Mouse (Mus musculus): ENCODE measurements around the gene Vmn1r47.
A peak's percentile ranks its signal among the peaks of the same experiment; 100 is the strongest.
"Not testable (repeated sequence)": the region's sequence is repeated elsewhere in the genome, so short reads cannot be mapped to it uniquely, and the experiment has no call there.

The Vmn1r47 gene

DNA sequence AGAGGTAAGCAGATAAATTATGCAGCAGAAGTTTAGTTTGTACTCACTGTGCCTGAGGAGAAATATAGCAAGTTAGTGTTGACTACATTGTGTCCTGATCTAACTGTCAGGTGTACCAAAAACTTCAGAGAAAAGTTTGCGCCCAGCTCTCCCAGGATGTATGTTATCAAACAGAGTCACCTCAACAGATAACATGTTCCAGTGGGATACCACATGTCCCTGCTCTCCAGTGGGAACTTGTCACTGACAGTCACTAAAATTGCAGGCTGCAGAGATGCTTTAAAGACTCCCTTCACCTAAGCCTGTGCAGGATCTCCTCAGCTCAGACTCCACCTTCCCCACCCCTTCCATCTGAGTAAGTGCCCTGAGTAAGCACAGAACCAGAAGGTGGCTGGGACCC, at the start of gene Vmn1r47:
Gene Vmn1r47 (plus strand): TSS at position 301 of the 400 bp plus-strand sequence.
- not testable (repeated sequence) for DNase-seq

- peak; percentile 32 to 43 for DNase-seq
Measured at GRCm38 (mm10) chr6:89966341-89966740, 49.6 kb upstream of the Vmn1r47 start.

DNA sequence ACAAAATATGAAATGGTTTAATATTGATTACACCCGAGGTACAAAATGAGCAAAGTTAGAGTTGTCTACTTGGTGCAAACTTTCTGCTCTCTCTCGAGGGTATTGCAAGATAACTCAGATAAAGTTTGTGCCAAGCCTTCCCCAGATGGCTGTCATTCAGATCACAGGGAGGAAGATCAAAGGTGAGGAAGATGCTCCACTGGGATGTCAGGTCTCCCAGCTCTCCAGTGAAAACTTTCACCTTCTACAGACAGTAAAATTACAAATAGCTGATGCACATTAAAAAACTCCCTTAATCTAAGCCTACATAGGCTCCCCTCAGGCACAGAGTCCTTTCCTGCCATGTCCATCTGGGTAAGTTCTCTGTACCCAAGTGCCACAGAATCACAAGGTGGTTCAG, 46.9 kb upstream of the Vmn1r47 start, which contains the start of gene Vmn1r46:
Gene Vmn1r46 (plus strand): TSS at position 301 of the 400 bp plus-strand sequence.
- no peak for DNase-seq

- peak; percentile 2 to 21 for DNase-seq
Measured at GRCm38 (mm10) chr6:89985989-89986388, 30.0 kb upstream of the Vmn1r47 start.

DNA sequence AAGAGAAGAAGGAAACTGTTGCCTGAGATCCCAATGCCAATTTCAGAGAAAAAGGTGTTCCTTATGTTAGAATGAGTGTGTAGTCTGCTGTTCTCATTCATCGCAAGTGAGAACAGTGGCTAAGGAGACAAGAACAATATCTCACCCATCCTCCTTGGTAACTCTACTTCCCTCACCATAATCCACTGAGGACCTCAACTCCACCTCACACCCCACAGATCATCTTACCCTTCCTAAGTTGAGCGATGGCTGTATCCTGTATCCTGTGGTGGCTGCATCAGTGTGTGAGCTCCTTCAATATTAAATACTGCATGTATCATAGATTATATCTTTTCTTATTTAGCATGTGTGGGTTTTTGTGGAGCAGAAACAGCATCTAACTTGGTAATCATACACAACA, 20.8 kb downstream of the Vmn1r47 start, which contains the start of gene Vmn1r48:
Gene Vmn1r48 (minus strand): TSS at position 101 of the 400 bp plus-strand sequence.
- DNase-seq, result not testable (repeated sequence)
